Mouse (Mus musculus): ENCODE data around the gene Rin3. TPM values are rescaled to one million over a fixed set of nuclear protein-coding genes. Genes with fewer than 3 reads are reported as not detected.
"Not testable (repeated sequence)": the region's sequence is repeated elsewhere in the genome, so short reads cannot be mapped to it uniquely, and the experiment has no call there.

Rin3 gene
- polyA plus RNA-seq, 1 experiment from 2014 or later, result 12.5 TPM

- no peaks in the 10 kb centered on the region for H3K9me3 ChIP-seq (ENCODE audit: control insufficient read depth, low read length)
- H3K9ac ChIP-seq (ENCODE audit: low read depth, low read length), result no peak overlapping the region
- WGBS, result 70% methylated on average over 6 of the region's 6 CpGs
- H3K27me3 ChIP-seq (replicated peaks; ENCODE audit: control insufficient read depth, insufficient read depth, low read length), result no peaks in the 10 kb centered on the region
- no peak overlapping the region for H3K4me3 ChIP-seq (ENCODE audit: low read depth, low read length)
- no peaks in the 10 kb centered on the region for H3K36me3 ChIP-seq (ENCODE audit: control insufficient read depth, insufficient read depth, low read length)
- no peak for ATAC-seq (ENCODE audit: low read depth)
- DNase-seq (ENCODE audit: low spot score), result no peak
- no peak overlapping the region for H3K27ac ChIP-seq (replicated peaks; ENCODE audit: low read depth, low read length)
- no peak overlapping the region for H3K4me2 ChIP-seq (ENCODE audit: low read depth, low read length)
- no peaks in the 10 kb centered on the region for H3K4me1 ChIP-seq (ENCODE audit: control insufficient read depth, insufficient read depth, low read length)
Measured at GRCm38 (mm10) chr12:102270776-102271405, 12.0 kb upstream of the Rin3 start.

- WGBS, result 68% methylated on average over 4 of the region's 4 CpGs
- H3K9me3 ChIP-seq (ENCODE audit: control insufficient read depth, low read length), result no peaks in the 10 kb centered on the region
- no peak overlapping the region for H3K27ac ChIP-seq (replicated peaks; ENCODE audit: low read depth, low read length)
- no peaks in the 10 kb centered on the region for H3K27me3 ChIP-seq (replicated peaks; ENCODE audit: control insufficient read depth, insufficient read depth, low read length)
- no peaks in the 10 kb centered on the region for H3K36me3 ChIP-seq (ENCODE audit: control insufficient read depth, insufficient read depth, low read length)
- no peak overlapping the region for H3K9ac ChIP-seq (ENCODE audit: low read depth, low read length)
- H3K4me2 ChIP-seq (ENCODE audit: low read depth, low read length), result no peak overlapping the region
- no peak for ATAC-seq (ENCODE audit: low read depth)
- no peaks in the 10 kb centered on the region for H3K4me1 ChIP-seq (ENCODE audit: control insufficient read depth, insufficient read depth, low read length)
- no peak for DNase-seq (ENCODE audit: low spot score)
- no peak overlapping the region for H3K4me3 ChIP-seq (ENCODE audit: low read depth, low read length)
Measured at GRCm38 (mm10) chr12:102271447-102271846, 11.4 kb upstream of the Rin3 start.

GRCm38 (mm10) chr12:102275833-102276443 lies 6.9 kb upstream of the Rin3 start:
- 50% methylated on average over 7 of the region's 7 CpGs for WGBS

GRCm38 (mm10) chr12:102280290-102280689 lies 2.6 kb upstream of the Rin3 start:
- not testable (repeated sequence) for H3K9ac ChIP-seq (ENCODE audit: low read depth, low read length); H3K4me1 ChIP-seq (ENCODE audit: control insufficient read depth, insufficient read depth, low read length); H3K36me3 ChIP-seq (ENCODE audit: control insufficient read depth, insufficient read depth, low read length); H3K4me3 ChIP-seq (ENCODE audit: low read depth, low read length); H3K9me3 ChIP-seq (ENCODE audit: control insufficient read depth, low read length); DNase-seq (ENCODE audit: low spot score); ATAC-seq (ENCODE audit: low read depth); H3K27me3 ChIP-seq (replicated peaks; ENCODE audit: control insufficient read depth, insufficient read depth, low read length); H3K27ac ChIP-seq (replicated peaks; ENCODE audit: low read depth, low read length); H3K4me2 ChIP-seq (ENCODE audit: low read depth, low read length)
- WGBS, result 64% methylated on average over 4 of the region's 4 CpGs

More at GRCm38 (mm10) chr12:102275833-102276443, 6.9 kb upstream of the Rin3 start:
- Histone ChIP-seq H3K9ac (ENCODE audit: low read depth, low read length) (no peak overlapping the region), H3K4me3 (ENCODE audit: low read depth, low read length) (no peak overlapping the region), H3K36me3 (ENCODE audit: control insufficient read depth, insufficient read depth, low read length) (no peaks in the 10 kb centered on the region), H3K27ac (replicated peaks; ENCODE audit: low read depth, low read length) (no peak overlapping the region), H3K4me2 (ENCODE audit: low read depth, low read length) (no peak overlapping the region), H3K27me3 (replicated peaks; ENCODE audit: control insufficient read depth, insufficient read depth, low read length) (no peaks in the 10 kb centered on the region), H3K4me1 (ENCODE audit: control insufficient read depth, insufficient read depth, low read length) (no peaks in the 10 kb centered on the region), H3K9me3 (ENCODE audit: control insufficient read depth, low read length) (peaks cover 6% of the 10 kb centered on the region)
- peak; percentile 61 for DNase-seq (ENCODE audit: low spot score)
- no peak for ATAC-seq (ENCODE audit: low read depth)

- no peak overlapping the region for H3K27ac ChIP-seq (replicated peaks; ENCODE audit: low read depth, low read length)
- peaks cover 6% of the 10 kb centered on the region for H3K9me3 ChIP-seq (ENCODE audit: control insufficient read depth, low read length)
- DNase-seq (ENCODE audit: low spot score) (peak; percentile 48), ATAC-seq (ENCODE audit: low read depth) (no peak)
- 38% methylated on average over 7 of the region's 7 CpGs for WGBS
- no peak overlapping the region for H3K9ac ChIP-seq (ENCODE audit: low read depth, low read length)
- H3K4me2 ChIP-seq (ENCODE audit: low read depth, low read length), result no peak overlapping the region
- H3K27me3 ChIP-seq (replicated peaks; ENCODE audit: control insufficient read depth, insufficient read depth, low read length), result no peaks in the 10 kb centered on the region
- H3K4me1 ChIP-seq (ENCODE audit: control insufficient read depth, insufficient read depth, low read length), result peaks cover 13% of the 10 kb centered on the region
- H3K4me3 ChIP-seq (ENCODE audit: low read depth, low read length), result no peak overlapping the region
- no peaks in the 10 kb centered on the region for H3K36me3 ChIP-seq (ENCODE audit: control insufficient read depth, insufficient read depth, low read length)
Measured at GRCm38 (mm10) chr12:102280867-102281503, 1.9 kb upstream of the Rin3 start.

GRCm38 (mm10) chr12:102282126-102282525 lies 722 bp upstream of the Rin3 start:
- Histone ChIP-seq H3K36me3 (ENCODE audit: control insufficient read depth, insufficient read depth, low read length) (no peaks in the 10 kb centered on the region), H3K9me3 (ENCODE audit: control insufficient read depth, low read length) (peaks cover 6% of the 10 kb centered on the region), H3K4me1 (ENCODE audit: control insufficient read depth, insufficient read depth, low read length) (peaks cover 24% of the 10 kb centered on the region), H3K27ac (replicated peaks; ENCODE audit: low read depth, low read length) (no peak overlapping the region), H3K4me3 (ENCODE audit: low read depth, low read length) (peak overlapping the region; percentile 60; the same call in 1 of the 2 replicates), H3K4me2 (ENCODE audit: low read depth, low read length) (peak overlapping the region; percentile 97), H3K9ac (ENCODE audit: low read depth, low read length) (no peak overlapping the region), H3K27me3 (replicated peaks; ENCODE audit: control insufficient read depth, insufficient read depth, low read length) (no peaks in the 10 kb centered on the region)
- no peak for DNase-seq (ENCODE audit: low spot score)
- 75% methylated on average over 2 of the region's 2 CpGs for WGBS
- no peak for ATAC-seq (ENCODE audit: low read depth)

- Histone ChIP-seq H3K9ac (ENCODE audit: low read depth, low read length) (peak overlapping the region; percentile 81), H3K36me3 (ENCODE audit: control insufficient read depth, insufficient read depth, low read length) (no peaks in the 10 kb centered on the region), H3K27me3 (replicated peaks; ENCODE audit: control insufficient read depth, insufficient read depth, low read length) (no peaks in the 10 kb centered on the region), H3K4me2 (ENCODE audit: low read depth, low read length) (peak overlapping the region; percentile 97), H3K27ac (replicated peaks; ENCODE audit: low read depth, low read length) (peak overlapping the region; percentile 63), H3K4me1 (ENCODE audit: control insufficient read depth, insufficient read depth, low read length) (peaks cover 25% of the 10 kb centered on the region), H3K4me3 (ENCODE audit: low read depth, low read length) (peak overlapping the region; percentile 60), H3K9me3 (ENCODE audit: control insufficient read depth, low read length) (peaks cover 2% of the 10 kb centered on the region; the same call in 1 of the 2 replicates)
- 7% methylated on average over 16 of the region's 24 CpGs for WGBS
- ATAC-seq (ENCODE audit: low read depth) (peak; percentile 54; the same call in 1 of the 2 replicates), DNase-seq (ENCODE audit: low spot score) (peak; percentile 82)
Measured at GRCm38 (mm10) chr12:102283483-102284266, 827 bp downstream of the Rin3 start.

GRCm38 (mm10) chr12:102284267-102284610 lies 1.4 kb downstream of the Rin3 start:
- H3K36me3 ChIP-seq (ENCODE audit: control insufficient read depth, insufficient read depth, low read length), result no peaks in the 10 kb centered on the region
- ATAC-seq (ENCODE audit: low read depth) (no peak), DNase-seq (ENCODE audit: low spot score) (no peak)
- peak overlapping the region; percentile 60 for H3K4me3 ChIP-seq (ENCODE audit: low read depth, low read length)
- H3K4me1 ChIP-seq (ENCODE audit: control insufficient read depth, insufficient read depth, low read length), result peaks cover 25% of the 10 kb centered on the region
- no peaks in the 10 kb centered on the region for H3K27me3 ChIP-seq (replicated peaks; ENCODE audit: control insufficient read depth, insufficient read depth, low read length)
- H3K9me3 ChIP-seq (ENCODE audit: control insufficient read depth, low read length), result no peaks in the 10 kb centered on the region
- peak overlapping the region; percentile 81 for H3K9ac ChIP-seq (ENCODE audit: low read depth, low read length)
- H3K4me2 ChIP-seq (ENCODE audit: low read depth, low read length), result peak overlapping the region; percentile 97
- no peak overlapping the region for H3K27ac ChIP-seq (replicated peaks; ENCODE audit: low read depth, low read length)
- 27% methylated on average over 9 of the region's 9 CpGs for WGBS
